Mouse (Mus musculus) CH12.LX (cell line): Measurements from ENCODE around the gene Gm20517.

Experiments
- BHLHE40 ChIP-seq: IDR thresholded peaks from 2 replicates; pipeline ENCODE4 v1.6.1; 2011; ENCODE audit warnings: mild to moderate bottlenecking, low read depth, low read length, improper control_type of control experiment
- CHD2 ChIP-seq: IDR thresholded peaks from 2 replicates; pipeline ENCODE4 v1.6.1; 2011; ENCODE audit warnings: low read length, improper control_type of control experiment
- CTCF ChIP-seq, 2 experiments: IDR thresholded peaks in 1 of 2; conservative IDR thresholded peaks in 1 of 2; 2 replicates each; pipeline ENCODE4 v1.5.1; 2011 to 2012; ENCODE audit warnings: low read depth in 2 of 2, low read length in 2 of 2, improper control_type of control experiment in 1 of 2, inconsistent platforms in 1 of 2, mild to moderate bottlenecking in 1 of 2, moderate library complexity in 1 of 2
- EP300 ChIP-seq: IDR thresholded peaks from 2 replicates; pipeline ENCODE4 v1.6.1; 2011; ENCODE audit warnings: low read length, improper control_type of control experiment
- ETS1 ChIP-seq: conservative IDR thresholded peaks from 2 replicates; pipeline ENCODE4 v1.6.1; 2012; ENCODE audit warnings: low read depth, mild to moderate bottlenecking, inconsistent platforms, low read length, improper control_type of control experiment, moderate library complexity
- HCFC1 ChIP-seq: IDR thresholded peaks from 2 replicates; pipeline ENCODE4 v1.6.1; 2012; ENCODE audit warnings: low read depth, mild to moderate bottlenecking, inconsistent platforms, low read length, improper control_type of control experiment
- KAT2A ChIP-seq: IDR thresholded peaks from 2 replicates; pipeline ENCODE4 v1.6.1; 2012; ENCODE audit warnings: low read length, improper control_type of control experiment, inconsistent platforms; ENCODE audit not compliant: insufficient replicate concordance
- MEF2A ChIP-seq: IDR thresholded peaks from 2 replicates; pipeline ENCODE4 v1.6.1; 2014; ENCODE audit warnings: low read depth, mild to moderate bottlenecking, inconsistent platforms, low read length, improper control_type of control experiment, borderline replicate concordance
- PAX5 ChIP-seq: IDR thresholded peaks from 2 replicates; pipeline ENCODE4 v1.6.1; 2012; ENCODE audit warnings: low read length, inconsistent platforms, mixed read lengths
- POLR2A ChIP-seq: IDR thresholded peaks from 2 replicates; pipeline ENCODE4 v1.6.1; 2011; ENCODE audit warnings: low read depth, mild to moderate bottlenecking, improper control_type of control experiment, low read length
- RAD21 ChIP-seq: IDR thresholded peaks from 2 replicates; pipeline ENCODE4 v1.6.1; 2011; ENCODE audit warnings: low read depth, mild to moderate bottlenecking, low read length, improper control_type of control experiment, moderate library complexity
- UBTF ChIP-seq: IDR thresholded peaks from 2 replicates; pipeline ENCODE4 v1.6.1; 2012; ENCODE audit warnings: low read depth, mild to moderate bottlenecking, inconsistent platforms, low read length, improper control_type of control experiment, moderate library complexity

DNA sequence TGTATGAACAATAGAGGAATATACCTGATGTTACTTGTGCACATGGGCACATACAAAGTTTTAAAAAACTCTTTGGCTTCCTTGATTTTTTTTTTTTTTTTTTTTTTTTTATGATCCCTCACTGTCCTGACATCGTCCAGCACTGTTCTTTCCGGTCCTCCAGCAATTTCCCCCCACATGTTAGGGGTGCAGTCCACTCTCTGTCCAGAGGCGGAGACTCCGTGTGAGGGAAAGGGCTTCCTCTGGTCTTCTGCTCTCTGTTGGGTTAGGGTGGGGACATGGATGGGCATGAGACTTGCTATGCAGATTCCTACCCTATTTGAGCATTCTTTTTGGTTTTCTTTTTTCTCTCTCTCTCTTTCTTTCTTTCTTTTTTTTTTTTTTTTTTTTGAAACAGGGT is 46.5 kb downstream of the Gm20517 start:
- TF ChIP-seq UBTF (no peak), CTCF (conservative IDR thresholded peaks at IDR 0.05 in 1 of 2, IDR thresholded peaks at IDR 0.05 in 1 of 2; ENCODE audit: low read depth in 2 of 2, low read length in 2 of 2) (no peak), KAT2A (no peak), PAX5 (no peak), RAD21 (no peak), ETS1 (no peak), EP300 (no peak), HCFC1 (no peak), BHLHE40 (no peak), CHD2 (no peak), MEF2A (no peak), POLR2A (no peak)
